Mouse (Mus musculus) bone marrow, adult 2 months (tissue): ENCODE measurements around the gene Coq8a.

ENCODE experiments used
- CTCF ChIP-seq: fragments of 200-500 bp; IDR thresholded peaks from 2 replicates; pipeline ENCODE4 v1.5.1; 2011; ENCODE audit warnings: low read length, control low read depth; ENCODE audit not compliant: control insufficient read depth, insufficient read depth
- POLR2A ChIP-seq: fragments of 200-500 bp; IDR thresholded peaks from 2 replicates; pipeline ENCODE4 v1.6.1; 2011; ENCODE audit warnings: low read depth, mild to moderate bottlenecking, control low read depth, low read length, borderline replicate concordance; ENCODE audit not compliant: control insufficient read depth

- TF ChIP-seq CTCF (no peak), POLR2A (no peak)
Measured at GRCm38 (mm10) chr1:180245741-180246507, 46.5 kb upstream of the Coq8a start.
